Mouse (Mus musculus) hindbrain, embryonic 14.5 days (tissue): ENCODE measurements at regions not wholly inside any gene's neighbourhood (a gene's known extent, or its start where the extent isn't known, plus 50 kb on each side); places are given as distances from the start of the nearest gene placed in this dataset.
A peak's percentile ranks its signal among the peaks of the same experiment; 100 is the strongest.

ENCODE experiments used
- ATAC-seq: fragments of 200-750 bp; cut with Nextera tagmentation; 2 replicates; pipeline ENCODE4 v1.8.0; 2017; ENCODE audit warnings: moderate number of reproducible peaks, mild to moderate bottlenecking, moderate TSS enrichment, moderate library complexity; ENCODE audit not compliant: low FRiP score
- DNase-seq: peaks from one replicate; pipeline ENCODE4 v3.0.0-alpha.2; 2015; ENCODE audit warnings: low spot score
- H3K27ac ChIP-seq: fragments of 300-500 bp; sonication (generic); 2 replicates; pipeline ENCODE4 v1.5.1; 2014; ENCODE audit warnings: mild to moderate bottlenecking, moderate library complexity
- H3K27me3 ChIP-seq: fragments of 300-500 bp; sonication (generic); 2 replicates; pipeline ENCODE4 v1.6.1; 2014; ENCODE audit warnings: mild to moderate bottlenecking, low read length, mixed read lengths; ENCODE audit not compliant: control insufficient read depth, insufficient read depth
- H3K36me3 ChIP-seq: fragments of 300-500 bp; sonication (generic); replicated peaks from 2 replicates; pipeline ENCODE4 v1.6.1; 2014; ENCODE audit not compliant: control insufficient read depth, insufficient read depth
- H3K4me1 ChIP-seq: fragments of 300-500 bp; sonication (generic); replicated peaks from 2 replicates; pipeline ENCODE4 v1.6.1; 2014; ENCODE audit warnings: antibody characterized with exemption, low read length, mixed read lengths; ENCODE audit not compliant: control insufficient read depth, insufficient read depth
- H3K4me2 ChIP-seq: fragments of 300-500 bp; sonication (generic); replicated peaks from 2 replicates; pipeline ENCODE4 v1.6.1; 2014; ENCODE audit warnings: mild to moderate bottlenecking, moderate library complexity
- H3K4me3 ChIP-seq: fragments of 300-500 bp; sonication (generic); replicated peaks from 2 replicates; pipeline ENCODE4 v1.5.1; 2014; ENCODE audit warnings: mild to moderate bottlenecking, low read length
- H3K9ac ChIP-seq: fragments of 300-500 bp; sonication (generic); 2 replicates; pipeline ENCODE4 v1.6.1; 2014
- H3K9me3 ChIP-seq: fragments of 300-500 bp; sonication (generic); 2 replicates; pipeline ENCODE4 v1.6.1; 2016; ENCODE audit warnings: low read length; ENCODE audit not compliant: control insufficient read depth
- WGBS: fragments of 180-500 bp; shearing (Covaris S2); extraction: QIAGEN DNeasy Blood & Tissue Kit; methylation state at CpG from one replicate; pipeline ENCODE4 v1.1.7; 2014; 5-methylcytosine and 5-hydroxymethylcytosine counted together

GRCm38 (mm10) chr1:143132806-143133205 is 507.7 kb upstream of the B3galt2 start:
- Histone ChIP-seq H3K4me3 (no peak overlapping the region), H3K4me2 (no peak overlapping the region), H3K4me1 (no peaks in the 10 kb centered on the region), H3K9me3 (no peaks in the 10 kb centered on the region), H3K36me3 (no peaks in the 10 kb centered on the region), H3K9ac (no peak overlapping the region), H3K27me3 (no peaks in the 10 kb centered on the region), H3K27ac (no peak overlapping the region)
- ATAC-seq (no peak), DNase-seq (no peak)
- WGBS: 91% methylated on average over 2 of the region's 2 CpGs

GRCm38 (mm10) chr1:143145111-143145984 is 495.1 kb upstream of the B3galt2 start:
- H3K9ac ChIP-seq: no peak overlapping the region
- no peak for DNase-seq
- H3K4me1 ChIP-seq: no peaks in the 10 kb centered on the region
- no peak overlapping the region for H3K4me3 ChIP-seq
- H3K27ac ChIP-seq: no peak overlapping the region
- H3K36me3 ChIP-seq: no peaks in the 10 kb centered on the region
- ATAC-seq: no peak
- H3K27me3 ChIP-seq: no peaks in the 10 kb centered on the region
- 61% methylated on average over 4 of the region's 4 CpGs for WGBS
- H3K4me2 ChIP-seq: no peak overlapping the region
- no peaks in the 10 kb centered on the region for H3K9me3 ChIP-seq

GRCm38 (mm10) chr1:143171286-143171685 is 469.2 kb upstream of the B3galt2 start:
- H3K27ac ChIP-seq: no peak overlapping the region
- DNase-seq: no peak
- H3K36me3 ChIP-seq: no peaks in the 10 kb centered on the region
- WGBS: 85% methylated on average over 9 of the region's 9 CpGs
- no peak overlapping the region for H3K4me3 ChIP-seq
- ATAC-seq: no peak
- no peak overlapping the region for H3K4me2 ChIP-seq
- no peaks in the 10 kb centered on the region for H3K27me3 ChIP-seq
- H3K9me3 ChIP-seq: no peaks in the 10 kb centered on the region
- H3K4me1 ChIP-seq: no peaks in the 10 kb centered on the region
- no peak overlapping the region for H3K9ac ChIP-seq

GRCm38 (mm10) chr1:143173836-143174235 is 466.6 kb upstream of the B3galt2 start:
- no peak for DNase-seq
- no peaks in the 10 kb centered on the region for H3K4me1 ChIP-seq
- ATAC-seq: no peak

GRCm38 (mm10) chr1:143192167-143192793 is 448.2 kb upstream of the B3galt2 start:
- H3K4me1 ChIP-seq: no peaks in the 10 kb centered on the region
- ATAC-seq (no peak), DNase-seq (no peak)
- H3K9ac ChIP-seq: no peak overlapping the region
- H3K9me3 ChIP-seq: no peaks in the 10 kb centered on the region
- H3K4me2 ChIP-seq: no peak overlapping the region
- 90% methylated on average over 3 of the region's 3 CpGs for WGBS
- no peaks in the 10 kb centered on the region for H3K27me3 ChIP-seq
- no peak overlapping the region for H3K27ac ChIP-seq
- H3K4me3 ChIP-seq: no peak overlapping the region
- no peaks in the 10 kb centered on the region for H3K36me3 ChIP-seq

More at GRCm38 (mm10) chr1:143173836-143174235, 466.6 kb upstream of the B3galt2 start:
- no peak overlapping the region for H3K9ac ChIP-seq
- H3K27ac ChIP-seq: no peak overlapping the region
- no peaks in the 10 kb centered on the region for H3K36me3 ChIP-seq
- H3K9me3 ChIP-seq: no peaks in the 10 kb centered on the region
- H3K4me2 ChIP-seq: no peak overlapping the region
- 76% methylated on average over 2 of the region's 2 CpGs for WGBS
- H3K27me3 ChIP-seq: no peaks in the 10 kb centered on the region
- no peak overlapping the region for H3K4me3 ChIP-seq

- no peaks in the 10 kb centered on the region for H3K9me3 ChIP-seq
- H3K27me3 ChIP-seq: no peaks in the 10 kb centered on the region
- H3K4me1 ChIP-seq: no peaks in the 10 kb centered on the region
- 76% methylated on average over 4 of the region's 4 CpGs for WGBS
- H3K27ac ChIP-seq: no peak overlapping the region
- ATAC-seq (0 out of 2 replicates have a peak, but pooled peaks have one; percentile 37), DNase-seq (no peak)
- H3K9ac ChIP-seq: no peak overlapping the region
- H3K4me3 ChIP-seq: no peak overlapping the region
- H3K4me2 ChIP-seq: no peak overlapping the region
- H3K36me3 ChIP-seq: no peaks in the 10 kb centered on the region
These were observed 440.1 kb upstream of the B3galt2 start for GRCm38 (mm10) chr1:143200213-143200889.

- Histone ChIP-seq H3K27me3 (no peaks in the 10 kb centered on the region), H3K27ac (no peak overlapping the region), H3K4me2 (no peak overlapping the region), H3K4me3 (no peak overlapping the region), H3K4me1 (no peaks in the 10 kb centered on the region), H3K9ac (no peak overlapping the region), H3K9me3 (no peaks in the 10 kb centered on the region), H3K36me3 (no peaks in the 10 kb centered on the region)
- WGBS: 85% methylated on average over 5 of the region's 5 CpGs
- ATAC-seq: no peak
- no peak for DNase-seq
These were observed 439.5 kb upstream of the B3galt2 start for GRCm38 (mm10) chr1:143200971-143201370.

- Histone ChIP-seq H3K27ac (no peak overlapping the region), H3K4me3 (no peak overlapping the region), H3K9me3 (no peaks in the 10 kb centered on the region), H3K4me1 (no peaks in the 10 kb centered on the region), H3K27me3 (no peaks in the 10 kb centered on the region), H3K9ac (no peak overlapping the region), H3K4me2 (no peak overlapping the region), H3K36me3 (no peaks in the 10 kb centered on the region)
- 74% methylated on average over 3 of the region's 3 CpGs for WGBS
- ATAC-seq: no peak
- DNase-seq: no peak
These were observed 438.3 kb upstream of the B3galt2 start for GRCm38 (mm10) chr1:143202182-143202581.

- H3K36me3 ChIP-seq: no peaks in the 10 kb centered on the region
- ATAC-seq: no peak
- H3K4me1 ChIP-seq: no peaks in the 10 kb centered on the region
- no peak overlapping the region for H3K4me3 ChIP-seq
- no peaks in the 10 kb centered on the region for H3K9me3 ChIP-seq
- DNase-seq: no peak
- no peak overlapping the region for H3K9ac ChIP-seq
- H3K27me3 ChIP-seq: no peaks in the 10 kb centered on the region
- H3K27ac ChIP-seq: no peak overlapping the region
- no peak overlapping the region for H3K4me2 ChIP-seq
These were observed 436.4 kb upstream of the B3galt2 start for GRCm38 (mm10) chr1:143204070-143204469.
